Comparison of ENCODE assay signal across 8 mouse cellular contexts in genomic region chr2:167490813-167491525, GRCm38 (mm10). TPM values are rescaled to one million over a fixed set of nuclear protein-coding genes. Genes with fewer than 3 reads are reported as not detected.
DNase-seq lines count a peak whose midpoint lies in the region; ATAC-seq lines count a peak whose summit lies in the region.

No protein-coding gene starts in this region.

- H3K9ac ChIP-seq in heart, embryonic 13.5 days: peak overlapping the region; percentile 98
- H3K9ac ChIP-seq in forebrain, embryonic 15.5 days (replicated peaks): peak overlapping the region; percentile 93
- H3K9ac ChIP-seq in midbrain, embryonic 16.5 days (ENCODE audit: low read depth, low read length): peak overlapping the region; percentile 39; the same call in 1 of the 2 replicates

- H3K4me1 ChIP-seq in heart, embryonic 13.5 days: peaks cover 48% of the 10 kb centered on the region
- peaks cover 43% of the 10 kb centered on the region for H3K4me1 ChIP-seq in forebrain, embryonic 15.5 days
- H3K4me1 ChIP-seq in midbrain, embryonic 16.5 days (ENCODE audit: control insufficient read depth, insufficient read depth, low read length): peaks cover 29% of the 10 kb centered on the region

- H3K27ac ChIP-seq in heart, embryonic 13.5 days (replicated peaks): no peak overlapping the region
- H3K27ac ChIP-seq in forebrain, embryonic 15.5 days (replicated peaks): peak overlapping the region; percentile 98
- peak overlapping the region; percentile 61 for H3K27ac ChIP-seq in midbrain, embryonic 16.5 days (ENCODE audit: low read length)

- no peak for ATAC-seq in heart, embryonic 13.5 days (ENCODE audit: extremely low read depth, insufficient number of reproducible peaks, low FRiP score, low TSS enrichment)
- ATAC-seq in forebrain, embryonic 15.5 days (replicated peaks): no peak
- ATAC-seq in midbrain, embryonic 16.5 days: no peak
- ATAC-seq in granulocyte monocyte progenitor cell, adult 5-6 weeks (replicated peaks; ENCODE audit: poor library complexity, severe bottlenecking): no peak

- H3K4me3 ChIP-seq in heart, embryonic 13.5 days: peak overlapping the region; percentile 100
- peak overlapping the region; percentile 87 for H3K4me3 ChIP-seq in forebrain, embryonic 15.5 days
- H3K4me3 ChIP-seq in midbrain, embryonic 16.5 days (ENCODE audit: low read depth, low read length): no peak overlapping the region; the same call in 1 of the 2 replicates

- no peak for DNase-seq in heart, postnatal 25 days (ENCODE audit: low spot score)
- peak; percentile 84 for DNase-seq in NIH3T3 (ENCODE audit: low read depth)
- DNase-seq in left cerebral cortex, adult 11 months (ENCODE audit: low spot score): peak; percentile 73
- DNase-seq in thymus, postnatal 25 days: no peak

- WGBS in heart, embryonic 13.5 days: 76% methylated on average over 4 of the region's 4 CpGs
- WGBS in forebrain, embryonic 15.5 days: 65% methylated on average over 4 of the region's 4 CpGs
- 83% methylated on average over 4 of the region's 4 CpGs for WGBS in midbrain, embryonic 16.5 days

- no peaks in the 10 kb centered on the region for H3K9me3 ChIP-seq in heart, embryonic 13.5 days
- H3K9me3 ChIP-seq in forebrain, embryonic 15.5 days: no peaks in the 10 kb centered on the region
- no peaks in the 10 kb centered on the region for H3K9me3 ChIP-seq in midbrain, embryonic 16.5 days (replicated peaks; ENCODE audit: control insufficient read depth, low read length, poor library complexity, severe bottlenecking)

- intact Hi-C loops in heart, postnatal 25 days (cut with DNase I): no loop called here

- H3K27me3 ChIP-seq in heart, embryonic 13.5 days (replicated peaks): no peaks in the 10 kb centered on the region
- H3K27me3 ChIP-seq in forebrain, embryonic 15.5 days: no peaks in the 10 kb centered on the region
- H3K27me3 ChIP-seq in midbrain, embryonic 16.5 days (ENCODE audit: control insufficient read depth, insufficient read depth, low read depth, low read length): no peaks in the 10 kb centered on the region

- H3K36me3 ChIP-seq in heart, embryonic 13.5 days: peaks cover 12% of the 10 kb centered on the region
- H3K36me3 ChIP-seq in forebrain, embryonic 15.5 days: no peaks in the 10 kb centered on the region
- no peaks in the 10 kb centered on the region for H3K36me3 ChIP-seq in midbrain, embryonic 16.5 days (ENCODE audit: control insufficient read depth, insufficient read depth, low read length)

- H3K4me2 ChIP-seq in heart, embryonic 13.5 days: peak overlapping the region; percentile 80
- H3K4me2 ChIP-seq in forebrain, embryonic 15.5 days (replicated peaks): peak overlapping the region; percentile 94
- H3K4me2 ChIP-seq in midbrain, embryonic 16.5 days (ENCODE audit: low read length): peak overlapping the region; percentile 99

RNA-seq across cellular contexts. Expression of gene Rnf114, which starts 1.5 kb away (rescaled TPM):
- polyA plus RNA-seq in heart, embryonic 13.5 days (2015; fragmentation: Nextera tagmentation; extraction: Ambion mirVana): 58.0 and 65.0 TPM in 2 replicates
- 10 to 100 TPM; 57.2 to 61.3 TPM for total RNA-seq in heart, postnatal 25 days (2021)
- 132 TPM in 2 replicates for polyA plus RNA-seq in forebrain, embryonic 15.5 days (2015; fragmentation: Nextera tagmentation; extraction: Ambion mirVana)
- polyA plus RNA-seq in midbrain, embryonic 16.5 days (2015; fragmentation: Nextera tagmentation; extraction: Ambion mirVana): 111 and 121 TPM in 2 replicates
- 39.8 and 49.3 TPM in 2 replicates for total RNA-seq in granulocyte monocyte progenitor cell, adult 5-6 weeks (2014; fragmentation: Nextera tagmentation)
- 24.3 and 25.7 TPM in 2 replicates for total RNA-seq in granulocyte monocyte progenitor cell, adult 5-6 weeks (2017)

RNA-seq across cellular contexts. Expression of gene Spata2, which starts 1.7 kb away (rescaled TPM):
- 13.5 and 14.6 TPM in 2 replicates for polyA plus RNA-seq in heart, embryonic 13.5 days (2015; fragmentation: Nextera tagmentation; extraction: Ambion mirVana)
- total RNA-seq in heart, postnatal 25 days (2021): 10 to 100 TPM; 15.1 to 17.8 TPM
- polyA plus RNA-seq in forebrain, embryonic 15.5 days (2015; fragmentation: Nextera tagmentation; extraction: Ambion mirVana): 32.1 and 32.6 TPM in 2 replicates
- 32.2 and 34.4 TPM in 2 replicates for polyA plus RNA-seq in midbrain, embryonic 16.5 days (2015; fragmentation: Nextera tagmentation; extraction: Ambion mirVana)
- total RNA-seq in granulocyte monocyte progenitor cell, adult 5-6 weeks (2014; fragmentation: Nextera tagmentation): 11.5 and 24.7 TPM in 2 replicates
- 7.4 and 8.1 TPM in 2 replicates for total RNA-seq in granulocyte monocyte progenitor cell, adult 5-6 weeks (2017)

RNA-seq across cellular contexts. Expression of gene Snai1, which starts 47.0 kb away (rescaled TPM):
- polyA plus RNA-seq in heart, embryonic 13.5 days (2015; fragmentation: Nextera tagmentation; extraction: Ambion mirVana): 17.3 and 17.6 TPM in 2 replicates
- total RNA-seq in heart, postnatal 25 days (2021): 1 to 10 TPM; 2.0 to 2.8 TPM
- polyA plus RNA-seq in forebrain, embryonic 15.5 days (2015; fragmentation: Nextera tagmentation; extraction: Ambion mirVana): 2.1 and 2.7 TPM in 2 replicates
- polyA plus RNA-seq in midbrain, embryonic 16.5 days (2015; fragmentation: Nextera tagmentation; extraction: Ambion mirVana): 3.9 and 4.7 TPM in 2 replicates
- not detected in 2 replicates for total RNA-seq in granulocyte monocyte progenitor cell, adult 5-6 weeks (2014; fragmentation: Nextera tagmentation)
- not detected in 2 replicates for total RNA-seq in granulocyte monocyte progenitor cell, adult 5-6 weeks (2017)

Comparison
In these comparisons a context has a peak if more than half of its experiments do, and no peak if none do; other contexts are left out.
1. H3K9ac ChIP-seq: peak in every context shown above with its lines; median percentile 98 in heart, embryonic 13.5 days; 93 in forebrain, embryonic 15.5 days; 39 in midbrain, embryonic 16.5 days.
2. DNase-seq: peak in NIH3T3 (single experiment) and left cerebral cortex, adult 11 months (single experiment); none in heart, postnatal 25 days (single experiment) and thymus, postnatal 25 days (single experiment).
3. Peak in every context shown above with its lines, with median percentiles within 50 percentile points of each other: H3K4me2 ChIP-seq.